Mouse (Mus musculus): Measurements from ENCODE around the gene Myh7b.

DNA sequence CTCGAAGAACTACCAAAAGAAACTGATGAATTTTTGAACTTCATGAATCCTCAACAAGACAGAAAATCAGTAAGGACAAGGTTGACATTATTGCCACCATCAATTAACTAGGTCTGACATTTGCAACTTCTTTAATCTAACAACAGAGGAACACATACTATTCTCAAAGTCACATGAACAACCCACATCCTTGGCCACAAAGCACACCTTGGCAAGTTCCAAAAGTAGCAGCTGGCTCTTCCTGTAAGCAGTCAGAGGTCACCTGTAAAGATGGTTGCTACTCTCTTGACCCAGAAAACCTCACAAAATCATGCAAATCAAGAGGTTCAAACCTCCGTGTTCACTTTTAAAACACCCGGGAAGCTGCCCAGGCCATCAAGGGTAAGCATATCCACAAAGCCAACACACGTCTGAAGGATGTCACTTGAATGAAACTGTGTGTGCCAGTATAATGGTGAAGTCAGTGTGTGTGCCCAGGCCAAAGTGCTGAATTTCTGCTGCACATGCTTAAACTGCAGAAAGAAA, 68.6 kb downstream of the Myh7b start:
- TF ChIP-seq POLR2A (IDR thresholded peaks at IDR 0.05; ENCODE audit: borderline replicate concordance, extremely low read depth, low read depth, low read length) (no peak), CTCF (IDR thresholded peaks at IDR 0.05; ENCODE audit: insufficient read depth, low read length) (no peak)

All from lung, adult 2 months (tissue).